Mouse (Mus musculus) liver, adult 2 months (tissue): ENCODE results near the gene Fam171a2.

ENCODE experiments used
- CTCF ChIP-seq: fragments of 200-500 bp; IDR thresholded peaks from 2 replicates; pipeline ENCODE4 v1.5.1; 2011; ENCODE audit warnings: low read depth, low read length, control low read depth
- POLR2A ChIP-seq: fragments of 200-500 bp; IDR thresholded peaks from 2 replicates; pipeline ENCODE4 v1.6.1; 2011; ENCODE audit warnings: low read length, control low read depth; ENCODE audit not compliant: insufficient read depth; ENCODE audit errors: extremely low read depth

- TF ChIP-seq POLR2A (no peak), CTCF (no peak)
Observed at GRCm38 (mm10) chr11:102469648-102470357, 22.3 kb upstream of the Fam171a2 start, which contains the start of gene Itga2b.
